Mouse (Mus musculus): Measurements from ENCODE around the gene Ilkap.

DNA sequence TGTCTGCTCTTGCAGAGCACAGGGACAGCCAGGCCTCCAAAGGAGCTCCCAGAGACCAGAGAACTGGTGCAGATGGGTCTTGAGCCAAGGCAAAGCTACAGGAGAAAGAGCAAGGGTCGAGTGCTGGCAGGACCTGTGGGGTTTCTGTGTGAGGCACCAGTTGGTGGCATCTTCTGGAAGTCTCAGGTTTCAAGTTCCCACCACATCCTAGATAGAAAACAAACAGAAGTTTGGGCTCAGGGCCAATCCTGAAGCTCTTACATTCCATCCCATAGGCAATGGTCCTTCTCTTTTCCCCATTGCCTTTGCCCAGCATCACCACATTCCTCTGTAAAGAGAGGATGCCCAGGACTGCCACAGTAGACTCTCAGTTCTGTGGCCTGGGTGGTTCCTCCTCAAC, 6.4 kb upstream of the Ilkap start:
- no peak for TF ChIP-seq HCFC1 (IDR thresholded peaks at IDR 0.05; ENCODE audit: borderline replicate concordance, insufficient read depth, low read length)
- no peak for TF ChIP-seq ZNF384 (IDR thresholded peaks at IDR 0.05; ENCODE audit: low read depth, low read length)
- no peak for TF ChIP-seq MAFK (IDR thresholded peaks at IDR 0.05; ENCODE audit: insufficient read depth, low read depth, low read length)
- TF ChIP-seq ZC3H11A (IDR thresholded peaks at IDR 0.05; ENCODE audit: borderline replicate concordance, low read depth, low read length), result no peak

Measured in ES-E14 (cell line).